Mouse (Mus musculus) T-helper 17 cell (primary cell): ENCODE results near the gene Pak1ip1.
"Not testable (repeated sequence)": the region's sequence is repeated elsewhere in the genome, so short reads cannot be mapped to it uniquely, and the experiment has no call there.

Source experiments
- in situ Hi-C, 2 experiments: fragments of 300-600 bp; cut with MboI, MseI; formaldehyde crosslinking; loops; 1 replicate in 1 of 2; 2 replicates in 1 of 2; pipeline ENCODE4 v1.15.1; 2025; ENCODE audit warnings: high pct_unique_total_duplicates in 2 of 2

The Pak1ip1 gene

GRCm38 (mm10) chr13:41000926-41001639 is at the start of gene Pak1ip1:
Gene Pak1ip1 (plus strand): TSS chr13:41001023.
- in situ Hi-C loops, result loop anchor here (10.0 to 25.0 kb wide), 2 partner anchors 244 to 1061 kb away; partner anchors contain the start of genes Hivep1 (in 1 of the 2) and Smim13 (in 1 of the 2)

GRCm38 (mm10) chr13:40951386-40951976 is 49.3 kb upstream of the Pak1ip1 start:
- in situ Hi-C loops, result no loop called here

- in situ Hi-C loops, result no loop called here
These were observed 47.6 kb upstream of the Pak1ip1 start for GRCm38 (mm10) chr13:40953231-40953630.

GRCm38 (mm10) chr13:40955773-40956172 is 45.0 kb upstream of the Pak1ip1 start:
- in situ Hi-C loops, result no loop called here

GRCm38 (mm10) chr13:40967609-40968008 is 33.2 kb upstream of the Pak1ip1 start:
- in situ Hi-C loops, result no loop called here

- in situ Hi-C loops, result no loop called here
These were observed 32.3 kb upstream of the Pak1ip1 start for GRCm38 (mm10) chr13:40968564-40968963.

GRCm38 (mm10) chr13:40969761-40970390 is 30.9 kb upstream of the Pak1ip1 start:
- in situ Hi-C loops, result no loop called here

- in situ Hi-C loops, result no loop called here
These were observed 29.6 kb upstream of the Pak1ip1 start for GRCm38 (mm10) chr13:40971261-40971660.

- in situ Hi-C loops, result no loop called here
These were observed 29.0 kb upstream of the Pak1ip1 start for GRCm38 (mm10) chr13:40971831-40972230.

- in situ Hi-C loops, result no loop called here
These were observed 27.8 kb upstream of the Pak1ip1 start for GRCm38 (mm10) chr13:40972976-40973375.

GRCm38 (mm10) chr13:40977609-40978008 is 23.2 kb upstream of the Pak1ip1 start:
- in situ Hi-C loops, result loop anchor here in 1 of 2 experiments (5.0 kb wide), 1 partner anchor 135 kb away; no protein-coding TSS in a partner anchor

- in situ Hi-C loops, result loop anchor here in 1 of 2 experiments (5.0 kb wide), 1 partner anchor 136 kb away; no protein-coding TSS in a partner anchor
These were observed 22.2 kb upstream of the Pak1ip1 start for GRCm38 (mm10) chr13:40978652-40979051.

- in situ Hi-C loops, result loop anchor here in 1 of 2 experiments (5.0 kb wide), 1 partner anchor 137 kb away; no protein-coding TSS in a partner anchor
These were observed 21.5 kb upstream of the Pak1ip1 start for GRCm38 (mm10) chr13:40979321-40979720.

GRCm38 (mm10) chr13:40982759-40983158 is 18.1 kb upstream of the Pak1ip1 start:
- in situ Hi-C loops, result no loop called here

GRCm38 (mm10) chr13:40986081-40986480 is 14.7 kb upstream of the Pak1ip1 start:
- in situ Hi-C loops, result no loop called here

- in situ Hi-C loops, result not testable (repeated sequence)
These were observed 13.1 kb upstream of the Pak1ip1 start for GRCm38 (mm10) chr13:40987608-40988303.

GRCm38 (mm10) chr13:40988418-40988817 is 12.4 kb upstream of the Pak1ip1 start:
- in situ Hi-C loops, result no loop called here

- in situ Hi-C loops, result no loop called here
These were observed 6.1 kb upstream of the Pak1ip1 start for GRCm38 (mm10) chr13:40994487-40995263.

GRCm38 (mm10) chr13:40998537-40998936 is 2.3 kb upstream of the Pak1ip1 start:
- in situ Hi-C loops, result not testable (repeated sequence)

GRCm38 (mm10) chr13:41000140-41000925 is 490 bp upstream of the Pak1ip1 start:
- in situ Hi-C loops, result loop anchor here (10.0 to 25.0 kb wide), 2 partner anchors 244 to 1062 kb away; partner anchors contain the start of genes Hivep1 (in 1 of the 2) and Smim13 (in 1 of the 2)
